Mouse (Mus musculus) limb, embryonic 14.5 days (tissue): Measurements from ENCODE around the gene Rbbp7. TPM values are rescaled to one million over a fixed set of nuclear protein-coding genes. Genes with fewer than 3 reads are reported as not detected.
"Not testable (repeated sequence)": the region's sequence is repeated elsewhere in the genome, so short reads cannot be mapped to it uniquely, and the experiment has no call there.

Experiments used
- ATAC-seq: fragments of 200-750 bp; cut with Nextera tagmentation; 2 replicates; pipeline ENCODE4 v1.8.0; 2017; ENCODE audit warnings: low read depth, moderate number of reproducible peaks, moderate TSS enrichment; ENCODE audit not compliant: low FRiP score
- DNase-seq: peaks from one replicate; pipeline ENCODE4 v3.0.0-alpha.2; 2015; ENCODE audit warnings: low spot score
- H3K27ac ChIP-seq: fragments of 300-500 bp; sonication (generic); replicated peaks from 2 replicates; pipeline ENCODE4 v1.5.1; 2014; ENCODE audit warnings: low read depth, mild to moderate bottlenecking, low read length, moderate library complexity, mixed read lengths
- H3K27me3 ChIP-seq: fragments of 300-500 bp; sonication (generic); 2 replicates; pipeline ENCODE4 v1.6.1; 2014; ENCODE audit warnings: low read length, mixed read lengths; ENCODE audit not compliant: control insufficient read depth, insufficient read depth
- H3K36me3 ChIP-seq: fragments of 300-500 bp; sonication (generic); 2 replicates; pipeline ENCODE4 v1.6.1; 2014; ENCODE audit warnings: mild to moderate bottlenecking, low read length, moderate library complexity, mixed read lengths; ENCODE audit not compliant: control insufficient read depth, insufficient read depth
- H3K4me1 ChIP-seq: fragments of 300-500 bp; sonication (generic); 2 replicates; pipeline ENCODE4 v1.6.1; 2014; ENCODE audit warnings: antibody characterized with exemption, low read length, mixed read lengths; ENCODE audit not compliant: control insufficient read depth, insufficient read depth
- H3K4me2 ChIP-seq: fragments of 300-500 bp; sonication (generic); replicated peaks from 2 replicates; pipeline ENCODE4 v1.6.1; 2014; ENCODE audit warnings: low read depth, mild to moderate bottlenecking, low read length, moderate library complexity; ENCODE audit not compliant: severe bottlenecking
- H3K4me3 ChIP-seq: fragments of 300-500 bp; sonication (generic); replicated peaks from 2 replicates; pipeline ENCODE4 v1.5.1; 2014; ENCODE audit warnings: low read length
- H3K9ac ChIP-seq: fragments of 300-500 bp; sonication (generic); 2 replicates; pipeline ENCODE4 v1.6.1; 2014; ENCODE audit warnings: mild to moderate bottlenecking, low read depth, low read length, moderate library complexity; ENCODE audit not compliant: severe bottlenecking
- H3K9me3 ChIP-seq: fragments of 300-500 bp; sonication (generic); 2 replicates; pipeline ENCODE4 v1.6.1; 2016; ENCODE audit warnings: low read length; ENCODE audit not compliant: control insufficient read depth
- POLR2A ChIP-seq: fragments of 200-500 bp; IDR thresholded peaks from 2 replicates; pipeline ENCODE4 v1.8.0; 2012; ENCODE audit warnings: inconsistent platforms, mild to moderate bottlenecking, moderate library complexity, borderline replicate concordance; ENCODE audit not compliant: insufficient read depth, insufficient read length; ENCODE audit errors: extremely low read depth
- WGBS: fragments of 180-500 bp; shearing (Covaris S2); extraction: QIAGEN DNeasy Blood & Tissue Kit; methylation state at CpG from one replicate; pipeline ENCODE4 v1.1.7; 2014; 5-methylcytosine and 5-hydroxymethylcytosine counted together
- polyA plus RNA-seq, 2 experiments: library from polyadenylated mRNA; depleted of rRNA in 1 of 2; stranded (reverse) in 1 of 2; unstranded in 1 of 2; fragments of >200 nt; fragmentation: Nextera tagmentation in 1 of 2; extraction: Ambion mirVana in 1 of 2; gene quantifications; 2 replicates each; pipeline versions ENCODE4 v1.2.1 to v1.2.3; 2012 to 2014

Gene Rbbp7
- polyA plus RNA-seq, 2 experiments, result 266 to 433 TPM

GRCm38 (mm10) chrX:162761716-162762395 lies 1.7 kb downstream of the Rbbp7 start:
- no peak for DNase-seq
- H3K27me3 ChIP-seq, result no peaks in the 10 kb centered on the region
- H3K9me3 ChIP-seq, result no peaks in the 10 kb centered on the region
- H3K4me1 ChIP-seq, result peaks cover 4% of the 10 kb centered on the region; the same call in 1 of the 2 replicates
- WGBS, result 42% methylated on average over 9 of the region's 9 CpGs
- H3K36me3 ChIP-seq, result peaks cover 16% of the 10 kb centered on the region; the same call in 1 of the 2 replicates
- peak overlapping the region; percentile 77; the same call in 1 of the 2 replicates for H3K9ac ChIP-seq
- H3K4me3 ChIP-seq, result peak overlapping the region; percentile 60
- peak overlapping the region; percentile 54 for H3K4me2 ChIP-seq
- H3K27ac ChIP-seq, result no peak overlapping the region
- ATAC-seq, result no peak
- TF ChIP-seq POLR2A, result no peak

- Histone ChIP-seq H3K27me3 (no peaks in the 10 kb centered on the region), H3K36me3 (peaks cover 36% of the 10 kb centered on the region), H3K4me1 (no peaks in the 10 kb centered on the region), H3K9me3 (no peaks in the 10 kb centered on the region), H3K9ac (no peak overlapping the region), H3K4me2 (no peak overlapping the region), H3K4me3 (no peak overlapping the region), H3K27ac (no peak overlapping the region)
- DNase-seq, result no peak
- no peak for ATAC-seq
- WGBS, result 81% methylated on average over 1 of the region's 1 CpGs
- no peak for TF ChIP-seq POLR2A
These were observed 10.5 kb downstream of the Rbbp7 start for GRCm38 (mm10) chrX:162770726-162771125.

GRCm38 (mm10) chrX:162788372-162788771 lies 28.2 kb downstream of the Rbbp7 start:
- ATAC-seq (no peak), DNase-seq (no peak)
- Histone ChIP-seq H3K27me3 (no peaks in the 10 kb centered on the region), H3K4me2 (no peak overlapping the region), H3K9me3 (no peaks in the 10 kb centered on the region), H3K4me1 (no peaks in the 10 kb centered on the region), H3K36me3 (peaks cover 16% of the 10 kb centered on the region), H3K27ac (no peak overlapping the region), H3K9ac (no peak overlapping the region), H3K4me3 (no peak overlapping the region)
- 71% methylated on average over 1 of the region's 1 CpGs for WGBS
- TF ChIP-seq POLR2A, result no peak

GRCm38 (mm10) chrX:162791392-162791791 lies 31.2 kb downstream of the Rbbp7 start:
- peaks cover 12% of the 10 kb centered on the region; the same call in 1 of the 2 replicates for H3K36me3 ChIP-seq
- H3K4me1 ChIP-seq, ATAC-seq, H3K4me2 ChIP-seq, DNase-seq, H3K9ac ChIP-seq, H3K27me3 ChIP-seq, H3K4me3 ChIP-seq, H3K9me3 ChIP-seq, H3K27ac ChIP-seq: not testable (repeated sequence)
- WGBS, result 85% methylated on average over 5 of the region's 5 CpGs

- ATAC-seq (no peak), DNase-seq (peak; percentile 56)
- Histone ChIP-seq H3K9ac (no peak overlapping the region), H3K4me2 (no peak overlapping the region), H3K4me3 (no peak overlapping the region), H3K36me3 (0 out of 2 replicates have a peak, but pooled peaks cover 3% of the 10 kb centered on the region), H3K27me3 (no peaks in the 10 kb centered on the region), H3K27ac (no peak overlapping the region), H3K4me1 (no peaks in the 10 kb centered on the region), H3K9me3 (no peaks in the 10 kb centered on the region)
- TF ChIP-seq POLR2A, result no peak
These were observed 40.2 kb downstream of the Rbbp7 start for GRCm38 (mm10) chrX:162800371-162800770.

- no peak for DNase-seq
- H3K9ac ChIP-seq, result no peak overlapping the region
These were observed 67.8 kb downstream of the Rbbp7 start for GRCm38 (mm10) chrX:162828016-162828415.

More at GRCm38 (mm10) chrX:162828016-162828415, 67.8 kb downstream of the Rbbp7 start:
- no peaks in the 10 kb centered on the region for H3K9me3 ChIP-seq
- ATAC-seq, result no peak
- H3K4me1 ChIP-seq, result no peaks in the 10 kb centered on the region
- no peaks in the 10 kb centered on the region for H3K36me3 ChIP-seq
- no peaks in the 10 kb centered on the region for H3K27me3 ChIP-seq
- peak overlapping the region; percentile 50 for H3K4me3 ChIP-seq
- WGBS, result 40% methylated on average over 6 of the region's 6 CpGs
- H3K27ac ChIP-seq, result no peak overlapping the region
- TF ChIP-seq POLR2A, result no peak
- peak overlapping the region; percentile 76 for H3K4me2 ChIP-seq

Other genes starting within 250 kb of the Rbbp7 start
- 2.2 and 2.5 TPM in 2 replicates for gene Reps2, start 116.8 kb upstream of the Rbbp7 start, polyA plus RNA-seq (2012; rRNA removed)
- gene Reps2, start 116.8 kb upstream of the Rbbp7 start, polyA plus RNA-seq (2014; fragmentation: Nextera tagmentation; extraction: Ambion mirVana), result 3.2 TPM in 2 replicates
- gene Txlng, start 69.1 kb downstream of the Rbbp7 start, polyA plus RNA-seq (2012; rRNA removed), result 12.4 and 12.8 TPM in 2 replicates
- gene Txlng, start 69.1 kb downstream of the Rbbp7 start, polyA plus RNA-seq (2014; fragmentation: Nextera tagmentation; extraction: Ambion mirVana), result 11.9 and 13.1 TPM in 2 replicates
- gene Syap1, start 128.0 kb downstream of the Rbbp7 start, polyA plus RNA-seq (2012; rRNA removed), result 29.1 and 39.6 TPM in 2 replicates
- 49.8 and 52.6 TPM in 2 replicates for gene Syap1, start 128.0 kb downstream of the Rbbp7 start, polyA plus RNA-seq (2014; fragmentation: Nextera tagmentation; extraction: Ambion mirVana)
- 44.8 and 46.2 TPM in 2 replicates for gene Ctps2, start 140.8 kb downstream of the Rbbp7 start, polyA plus RNA-seq (2012; rRNA removed)
- gene Ctps2, start 140.8 kb downstream of the Rbbp7 start, polyA plus RNA-seq (2014; fragmentation: Nextera tagmentation; extraction: Ambion mirVana), result 90.1 and 98.0 TPM in 2 replicates
- gene S100g, start 204.2 kb downstream of the Rbbp7 start, polyA plus RNA-seq (2012; rRNA removed), result 0.61 and 1.7 TPM in 2 replicates
- not detected in 2 replicates for gene S100g, start 204.2 kb downstream of the Rbbp7 start, polyA plus RNA-seq (2014; fragmentation: Nextera tagmentation; extraction: Ambion mirVana)